21 mouse cellular contexts compared by ENCODE assay signal in genomic region chr4:89442526-89442925, GRCm38 (mm10).
"Had no signal": no experiment of that assay in that cellular context is flagged by ENCODE, and none has a peak within 500 bp of the region (broad histone marks: within the 10 kb centered on the region; RNA-seq: fewer than 3 reads in every experiment).

No protein-coding gene starts in this region.

- H3K27ac ChIP-seq: limb, embryonic 12.5 days; limb, embryonic 15.5 days; liver, embryonic 14.5 days; stomach, embryonic 15.5 days had no signal

- H3K9me3 ChIP-seq: limb, embryonic 12.5 days; limb, embryonic 15.5 days; stomach, embryonic 15.5 days had no signal

- DNase-seq: kidney, adult 18-20 months; kidney, adult 9 months; kidney, postnatal 14 days; kidney, postnatal 4 days; left cerebral cortex, postnatal 4 days; liver, postnatal 0 days; lung, postnatal 14 days; midbrain, embryonic 14.5 days; right cerebral cortex, adult 18-20 months; right cerebral cortex, postnatal 14 days; right cerebral cortex, postnatal 4 days; spleen, adult 18-20 months; thymus, postnatal 14 days; thymus, postnatal 4 days had no signal

- H3K4me3 ChIP-seq: limb, embryonic 12.5 days; limb, embryonic 15.5 days; stomach, embryonic 15.5 days had no signal

- H3K36me3 ChIP-seq: limb, embryonic 12.5 days; limb, embryonic 15.5 days; stomach, embryonic 15.5 days had no signal

- ATAC-seq: intestine, embryonic 16.5 days; liver, postnatal 0 days had no signal

- H3K9ac ChIP-seq: limb, embryonic 12.5 days; limb, embryonic 15.5 days; liver, embryonic 14.5 days; liver, postnatal 0 days; stomach, embryonic 15.5 days had no signal

- H3K4me2 ChIP-seq: limb, embryonic 12.5 days; limb, embryonic 15.5 days; liver, embryonic 11.5 days; midbrain, embryonic 11.5 days; stomach, embryonic 15.5 days had no signal

- H3K4me1 ChIP-seq: stomach, embryonic 15.5 days had no signal

- H3K27me3 ChIP-seq: limb, embryonic 12.5 days; limb, embryonic 15.5 days; stomach, embryonic 15.5 days had no signal
